Mouse (Mus musculus) neural tube, embryonic 14.5 days (tissue): Measurements from ENCODE around the gene Cacna1d. TPM values are rescaled to one million over a fixed set of nuclear protein-coding genes. Genes with fewer than 3 reads are reported as not detected.
A peak's percentile ranks its signal among the peaks of the same experiment; 100 is the strongest.

Experiments used
- ATAC-seq: fragments of 200-750 bp; cut with Nextera tagmentation; 2 replicates; pipeline ENCODE4 v1.8.0; 2017; ENCODE audit warnings: low read depth, mild to moderate bottlenecking, moderate TSS enrichment, moderate library complexity
- H3K27ac ChIP-seq: fragments of 300-500 bp; sonication (generic); 2 replicates; pipeline ENCODE4 v1.5.1; 2014; ENCODE audit warnings: low read depth, mild to moderate bottlenecking, control low read depth, low read length, moderate library complexity, mixed read lengths
- H3K27me3 ChIP-seq: fragments of 300-500 bp; sonication (generic); 2 replicates; pipeline ENCODE4 v1.6.1; 2014; ENCODE audit warnings: low read length; ENCODE audit not compliant: control insufficient read depth, insufficient read depth
- H3K36me3 ChIP-seq: fragments of 300-500 bp; sonication (generic); 2 replicates; pipeline ENCODE4 v1.6.1; 2014; ENCODE audit warnings: low read length, mixed read lengths; ENCODE audit not compliant: control insufficient read depth, insufficient read depth
- H3K4me1 ChIP-seq: fragments of 300-500 bp; sonication (generic); 2 replicates; pipeline ENCODE4 v1.6.1; 2014; ENCODE audit warnings: low read length; ENCODE audit not compliant: control insufficient read depth, insufficient read depth
- H3K4me2 ChIP-seq: fragments of 300-500 bp; sonication (generic); 2 replicates; pipeline ENCODE4 v1.6.1; 2014; ENCODE audit warnings: mild to moderate bottlenecking, low read depth, low read length, control low read depth
- H3K4me3 ChIP-seq: fragments of 300-500 bp; sonication (generic); 2 replicates; pipeline ENCODE4 v1.5.1; 2014; ENCODE audit warnings: low read depth, low read length, control low read depth, mixed read lengths
- H3K9ac ChIP-seq: fragments of 300-500 bp; sonication (generic); replicated peaks from 2 replicates; pipeline ENCODE4 v1.6.1; 2014; ENCODE audit warnings: low read depth, mild to moderate bottlenecking, control low read depth, low read length, mixed read lengths
- H3K9me3 ChIP-seq: fragments of 300-500 bp; sonication (generic); 2 replicates; pipeline ENCODE4 v1.6.1; 2016; ENCODE audit warnings: low read length; ENCODE audit not compliant: control insufficient read depth
- WGBS: fragments of 180-500 bp; shearing (Covaris S2); extraction: QIAGEN DNeasy Blood & Tissue Kit; methylation state at CpG from one replicate; pipeline ENCODE4 v1.1.7; 2014; 5-methylcytosine and 5-hydroxymethylcytosine counted together
- polyA plus RNA-seq: library from polyadenylated mRNA; unstranded; fragments of >200 nt; fragmentation: Nextera tagmentation; extraction: Ambion mirVana; gene quantifications from 2 replicates; pipeline ENCODE4 v1.2.1, GENCODE M21; 2014

The Cacna1d gene
- polyA plus RNA-seq, 1 experiment from 2014 or later, result 23.9 TPM

GRCm38 (mm10) chr14:30519323-30519722 lies 28.1 kb upstream of the Cacna1d start:
- peaks cover 32% of the 10 kb centered on the region for H3K36me3 ChIP-seq
- no peak overlapping the region for H3K4me3 ChIP-seq
- H3K4me2 ChIP-seq, result no peak overlapping the region
- H3K27me3 ChIP-seq, result no peaks in the 10 kb centered on the region
- H3K9me3 ChIP-seq, result no peaks in the 10 kb centered on the region
- H3K9ac ChIP-seq, result no peak overlapping the region
- ATAC-seq, result no peak
- no peaks in the 10 kb centered on the region for H3K4me1 ChIP-seq
- 84% methylated on average over 5 of the region's 5 CpGs for WGBS
- no peak overlapping the region for H3K27ac ChIP-seq

- H3K36me3 ChIP-seq, result peaks cover 20% of the 10 kb centered on the region
- H3K4me3 ChIP-seq, result no peak overlapping the region
- ATAC-seq, result no peak; the same call in 1 of the 2 replicates
- no peak overlapping the region for H3K9ac ChIP-seq
- H3K4me2 ChIP-seq, result no peak overlapping the region
- H3K27me3 ChIP-seq, result no peaks in the 10 kb centered on the region
- 92% methylated on average over 13 of the region's 13 CpGs for WGBS
- no peak overlapping the region for H3K27ac ChIP-seq
- no peaks in the 10 kb centered on the region for H3K9me3 ChIP-seq
- no peaks in the 10 kb centered on the region for H3K4me1 ChIP-seq
These were observed 24.9 kb upstream of the Cacna1d start for GRCm38 (mm10) chr14:30515931-30516723.

- Histone ChIP-seq H3K4me1 (no peaks in the 10 kb centered on the region), H3K27me3 (no peaks in the 10 kb centered on the region), H3K4me2 (no peak overlapping the region), H3K27ac (no peak overlapping the region), H3K9ac (no peak overlapping the region), H3K9me3 (no peaks in the 10 kb centered on the region), H3K36me3 (0 out of 2 replicates have a peak, but pooled peaks cover 9% of the 10 kb centered on the region), H3K4me3 (no peak overlapping the region)
- WGBS, result 91% methylated on average over 5 of the region's 5 CpGs
- no peak for ATAC-seq
These were observed 21.6 kb upstream of the Cacna1d start for GRCm38 (mm10) chr14:30512896-30513295.

GRCm38 (mm10) chr14:30510214-30510763 lies 19.0 kb upstream of the Cacna1d start:
- H3K4me3 ChIP-seq, result no peak overlapping the region
- 95% methylated on average over 6 of the region's 6 CpGs for WGBS
- H3K4me1 ChIP-seq, result no peaks in the 10 kb centered on the region
- ATAC-seq, result no peak
- no peaks in the 10 kb centered on the region for H3K9me3 ChIP-seq
- H3K36me3 ChIP-seq, result peaks cover 30% of the 10 kb centered on the region
- H3K9ac ChIP-seq, result no peak overlapping the region
- no peak overlapping the region for H3K4me2 ChIP-seq
- H3K27me3 ChIP-seq, result no peaks in the 10 kb centered on the region
- no peak overlapping the region for H3K27ac ChIP-seq

- peaks cover 35% of the 10 kb centered on the region for H3K36me3 ChIP-seq
- no peak overlapping the region for H3K9ac ChIP-seq
- H3K4me1 ChIP-seq, result no peaks in the 10 kb centered on the region
- H3K9me3 ChIP-seq, result no peaks in the 10 kb centered on the region
- H3K27ac ChIP-seq, result no peak overlapping the region
- no peak overlapping the region for H3K4me3 ChIP-seq
- 88% methylated on average over 5 of the region's 5 CpGs for WGBS
- ATAC-seq, result no peak
- H3K4me2 ChIP-seq, result no peak overlapping the region
- H3K27me3 ChIP-seq, result no peaks in the 10 kb centered on the region
These were observed 13.7 kb upstream of the Cacna1d start for GRCm38 (mm10) chr14:30504990-30505389.

- H3K9ac ChIP-seq, result no peak overlapping the region
- ATAC-seq, result no peak
- no peak overlapping the region for H3K27ac ChIP-seq
- no peaks in the 10 kb centered on the region for H3K4me1 ChIP-seq
- no peak overlapping the region for H3K4me2 ChIP-seq
- H3K9me3 ChIP-seq, result no peaks in the 10 kb centered on the region
- no peaks in the 10 kb centered on the region for H3K27me3 ChIP-seq
- no peak overlapping the region for H3K4me3 ChIP-seq
- 0 out of 2 replicates have a peak, but pooled peaks cover 2% of the 10 kb centered on the region for H3K36me3 ChIP-seq
- 87% methylated on average over 2 of the region's 2 CpGs for WGBS
These were observed 6.9 kb upstream of the Cacna1d start for GRCm38 (mm10) chr14:30498202-30498601.

GRCm38 (mm10) chr14:30494998-30495397 lies 3.7 kb upstream of the Cacna1d start:
- Histone ChIP-seq H3K9me3 (no peaks in the 10 kb centered on the region), H3K27ac (no peak overlapping the region), H3K4me2 (no peak overlapping the region), H3K9ac (no peak overlapping the region), H3K4me1 (no peaks in the 10 kb centered on the region), H3K4me3 (no peak overlapping the region), H3K36me3 (peaks cover 9% of the 10 kb centered on the region; the same call in 1 of the 2 replicates), H3K27me3 (no peaks in the 10 kb centered on the region)
- no peak for ATAC-seq
- WGBS, result 93% methylated on average over 6 of the region's 6 CpGs

GRCm38 (mm10) chr14:30493276-30493675 lies 2.0 kb upstream of the Cacna1d start:
- ATAC-seq, result no peak
- Histone ChIP-seq H3K36me3 (peaks cover 16% of the 10 kb centered on the region), H3K4me3 (no peak overlapping the region), H3K27me3 (no peaks in the 10 kb centered on the region), H3K9ac (no peak overlapping the region), H3K27ac (no peak overlapping the region), H3K4me1 (no peaks in the 10 kb centered on the region), H3K9me3 (no peaks in the 10 kb centered on the region), H3K4me2 (no peak overlapping the region)
- 76% methylated on average over 1 of the region's 1 CpGs for WGBS

- H3K4me3 ChIP-seq, result peak within 1 kb of the TSS; percentile 91
- peak within 1 kb of the TSS; percentile 83 for H3K9ac ChIP-seq
- H3K4me2 ChIP-seq, result peak within 1 kb of the TSS; percentile 79
- peak within 1 kb of the TSS; percentile 84 for H3K27ac ChIP-seq
- H3K9me3 ChIP-seq, result no peaks in the 10 kb centered on the region
- no peaks in the 10 kb centered on the region for H3K27me3 ChIP-seq
- peaks cover 12% of the 10 kb centered on the region; the same call in 1 of the 2 replicates for H3K36me3 ChIP-seq
- WGBS, result under 1% methylated on average over 39 of the region's 39 CpGs
- peak; percentile 99 for ATAC-seq
- H3K4me1 ChIP-seq, result peaks cover 5% of the 10 kb centered on the region; the same call in 1 of the 2 replicates
These were observed 11.8 kb downstream of the Cacna1d start, which contains the start of gene Dcp1a for GRCm38 (mm10) chr14:30479361-30479948. Gene Dcp1a, plus strand, starts transcription at chr14:30479535.
